Comparison of ENCODE assay signal across 31 mouse cellular contexts in genomic region chr11:79526549-79526948, GRCm38 (mm10). TPM values are rescaled to one million over a fixed set of nuclear protein-coding genes. Genes with fewer than 3 reads are reported as not detected.
A peak's percentile ranks its signal among the peaks of the same experiment; 100 is the strongest.
DNase-seq lines count a peak whose midpoint lies in the region; ATAC-seq and TF ChIP-seq lines count a peak whose summit lies in the region.
"Had no signal": no experiment of that assay in that cellular context is flagged by ENCODE, and none has a peak within 500 bp of the region (broad histone marks: within the 10 kb centered on the region; RNA-seq: fewer than 3 reads in every experiment).

No protein-coding gene starts in this region.

- DNase-seq in heart, adult 2 months: no peak
- no peak for DNase-seq in heart, embryonic 10.5 days (ENCODE audit: low spot score)
- DNase-seq in kidney, adult 2 months: no peak
- no peak for DNase-seq in kidney, adult 18-20 months
- no peak for DNase-seq in spleen, adult 2 months (ENCODE audit: low read depth in 1 of 2, low spot score in 2 of 2)
- DNase-seq in spleen, postnatal 36 days (ENCODE audit: low spot score in 2 of 2): no peak
- DNase-seq: adrenal gland, postnatal 25 days; cerebellum, adult 18-20 months; cerebellum, postnatal 10 days; retina, postnatal 1 day; right cerebral cortex, postnatal 14 days had no signal

- TF ChIP-seq EP300 in heart, adult 2 months (IDR thresholded peaks at IDR 0.05; ENCODE audit: insufficient read depth, low read depth, low read length): no peak

- ATAC-seq in forebrain, embryonic 15.5 days (replicated peaks): no peak
- ATAC-seq: forebrain, embryonic 16.5 days; hindbrain, postnatal 0 days; intestine, postnatal 0 days; midbrain, embryonic 13.5 days had no signal

- H3K9me3 ChIP-seq in heart, embryonic 10.5 days: no peaks in the 10 kb centered on the region
- H3K9me3 ChIP-seq in forebrain, embryonic 15.5 days: no peaks in the 10 kb centered on the region
- H3K9me3 ChIP-seq: embryonic facial prominence, embryonic 13.5 days; forebrain, embryonic 10.5 days; hindbrain, embryonic 12.5 days; kidney, embryonic 15.5 days; limb, embryonic 10.5 days; limb, embryonic 15.5 days; midbrain, embryonic 13.5 days had no signal

- no peaks in the 10 kb centered on the region for H3K79me2 ChIP-seq in heart, adult 2 months (replicated peaks; ENCODE audit: control insufficient read depth, insufficient read depth, low read length)

- peak overlapping the region; percentile 32; the same call in 1 of the 2 replicates for H3K27ac ChIP-seq in heart, adult 2 months
- no peak overlapping the region for H3K27ac ChIP-seq in heart, embryonic 10.5 days
- H3K27ac ChIP-seq in kidney, adult 2 months (ENCODE audit: insufficient read depth, low read depth, low read length): peak overlapping the region; percentile 69; the same call in 1 of the 2 replicates
- peak overlapping the region; percentile 86 for H3K27ac ChIP-seq in spleen, adult 2 months (ENCODE audit: insufficient read depth, low read length)
- peak overlapping the region; percentile 86 for H3K27ac ChIP-seq in small intestine, adult 2 months (ENCODE audit: insufficient read depth, low read depth, low read length)
- no peak overlapping the region for H3K27ac ChIP-seq in forebrain, embryonic 15.5 days (replicated peaks)
- H3K27ac ChIP-seq: embryonic facial prominence, embryonic 13.5 days; forebrain, embryonic 10.5 days; hindbrain, embryonic 12.5 days; hindbrain, postnatal 0 days; limb, embryonic 10.5 days; limb, embryonic 15.5 days; midbrain, embryonic 13.5 days had no signal

- intact Hi-C loops in heart, adult 2 months (cut with DNase I): no loop called here

- H3K4me3 ChIP-seq in heart, adult 2 months: no peak overlapping the region
- no peak overlapping the region for H3K4me3 ChIP-seq in heart, embryonic 10.5 days
- H3K4me3 ChIP-seq in kidney, adult 2 months (ENCODE audit: insufficient read depth, low read depth, low read length): no peak overlapping the region
- H3K4me3 ChIP-seq in spleen, adult 2 months (ENCODE audit: extremely low read depth, insufficient read depth, insufficient read length): no peak overlapping the region
- no peak overlapping the region for H3K4me3 ChIP-seq in small intestine, adult 2 months (ENCODE audit: low read depth, low read length)
- H3K4me3 ChIP-seq in forebrain, embryonic 15.5 days: no peak overlapping the region
- H3K4me3 ChIP-seq: embryonic facial prominence, embryonic 13.5 days; forebrain, embryonic 10.5 days; hindbrain, embryonic 12.5 days; kidney, embryonic 15.5 days; limb, embryonic 10.5 days; limb, embryonic 15.5 days; midbrain, embryonic 13.5 days had no signal

- no peaks in the 10 kb centered on the region for H3K27me3 ChIP-seq in heart, adult 2 months (ENCODE audit: control insufficient read depth, insufficient read depth, low read length)
- H3K27me3 ChIP-seq in heart, embryonic 10.5 days (ENCODE audit: insufficient read depth, poor library complexity, severe bottlenecking): no peaks in the 10 kb centered on the region
- H3K27me3 ChIP-seq in kidney, adult 2 months (replicated peaks; ENCODE audit: control insufficient read depth, insufficient read depth, low read length): no peaks in the 10 kb centered on the region
- H3K27me3 ChIP-seq in spleen, adult 2 months (ENCODE audit: control insufficient read depth, insufficient read depth, low read length): no peaks in the 10 kb centered on the region
- no peaks in the 10 kb centered on the region for H3K27me3 ChIP-seq in small intestine, adult 2 months (ENCODE audit: control insufficient read depth, insufficient read depth, low read length)
- no peaks in the 10 kb centered on the region for H3K27me3 ChIP-seq in forebrain, embryonic 15.5 days
- H3K27me3 ChIP-seq: embryonic facial prominence, embryonic 13.5 days; hindbrain, embryonic 12.5 days; kidney, embryonic 15.5 days; limb, embryonic 15.5 days; midbrain, embryonic 13.5 days had no signal

- no peak for TF ChIP-seq POLR2A in heart, adult 2 months (IDR thresholded peaks at IDR 0.05; ENCODE audit: insufficient read depth, low read depth, low read length)
- TF ChIP-seq POLR2A in kidney, adult 2 months (IDR thresholded peaks at IDR 0.05; ENCODE audit: low read depth, low read length): no peak
- TF ChIP-seq POLR2A in spleen, adult 2 months (IDR thresholded peaks at IDR 0.05; ENCODE audit: low read depth, low read length): no peak
- TF ChIP-seq POLR2A in small intestine, adult 2 months (IDR thresholded peaks at IDR 0.05; ENCODE audit: low read depth, low read length): no peak

- 76% methylated on average over 3 of the region's 3 CpGs for WGBS in heart, adult 2 months
- WGBS in heart, embryonic 10.5 days: 90% methylated on average over 3 of the region's 3 CpGs
- WGBS in kidney, adult 2 months: 66% methylated on average over 3 of the region's 3 CpGs
- 74% methylated on average over 3 of the region's 3 CpGs for WGBS in spleen, adult 2 months
- 83% methylated on average over 3 of the region's 3 CpGs for WGBS in small intestine, adult 2 months
- 94% methylated on average over 3 of the region's 3 CpGs for WGBS in forebrain, embryonic 15.5 days

- H3K4me1 ChIP-seq in heart, adult 2 months (ENCODE audit: control insufficient read depth, insufficient read depth, low read length): peaks cover 4% of the 10 kb centered on the region
- peaks cover 7% of the 10 kb centered on the region for H3K4me1 ChIP-seq in heart, embryonic 10.5 days
- peaks cover 12% of the 10 kb centered on the region for H3K4me1 ChIP-seq in kidney, adult 2 months (ENCODE audit: control insufficient read depth, insufficient read depth, low read length)
- peaks cover 9% of the 10 kb centered on the region; the same call in 1 of the 2 replicates for H3K4me1 ChIP-seq in spleen, adult 2 months (ENCODE audit: control insufficient read depth, insufficient read depth, insufficient read length)
- H3K4me1 ChIP-seq in small intestine, adult 2 months (ENCODE audit: control insufficient read depth, insufficient read depth, insufficient read length, low read length): peaks cover 11% of the 10 kb centered on the region; the same call in 1 of the 2 replicates
- H3K4me1 ChIP-seq in forebrain, embryonic 15.5 days: no peaks in the 10 kb centered on the region
- H3K4me1 ChIP-seq: embryonic facial prominence, embryonic 13.5 days; forebrain, embryonic 10.5 days; hindbrain, embryonic 12.5 days; limb, embryonic 10.5 days; limb, embryonic 15.5 days; midbrain, embryonic 13.5 days had no signal

- no peaks in the 10 kb centered on the region for H3K36me3 ChIP-seq in heart, adult 2 months (ENCODE audit: control insufficient read depth, insufficient read depth, low read length)
- peaks cover 8% of the 10 kb centered on the region; the same call in 1 of the 2 replicates for H3K36me3 ChIP-seq in heart, embryonic 10.5 days
- H3K36me3 ChIP-seq in kidney, adult 2 months (ENCODE audit: control insufficient read depth, insufficient read depth, low read length): no peaks in the 10 kb centered on the region; the same call in 1 of the 2 replicates
- no peaks in the 10 kb centered on the region for H3K36me3 ChIP-seq in spleen, adult 2 months (ENCODE audit: control insufficient read depth, insufficient read depth, low read length)
- H3K36me3 ChIP-seq in small intestine, adult 2 months (ENCODE audit: control insufficient read depth, insufficient read depth, low read length): 0 out of 2 replicates have a peak, but pooled peaks cover 2% of the 10 kb centered on the region
- peaks cover 4% of the 10 kb centered on the region; the same call in 1 of the 2 replicates for H3K36me3 ChIP-seq in forebrain, embryonic 15.5 days
- H3K36me3 ChIP-seq: limb, embryonic 15.5 days had no signal

- H3K9ac ChIP-seq in heart, adult 2 months (ENCODE audit: low read depth, low read length): no peak overlapping the region
- H3K9ac ChIP-seq in forebrain, embryonic 15.5 days (replicated peaks): no peak overlapping the region
- H3K9ac ChIP-seq: embryonic facial prominence, embryonic 13.5 days; hindbrain, embryonic 12.5 days; kidney, embryonic 15.5 days; limb, embryonic 15.5 days; midbrain, embryonic 13.5 days had no signal

- no peak overlapping the region for H3K4me2 ChIP-seq in forebrain, embryonic 15.5 days (replicated peaks)
- H3K4me2 ChIP-seq: embryonic facial prominence, embryonic 13.5 days; hindbrain, embryonic 12.5 days; kidney, embryonic 15.5 days; limb, embryonic 15.5 days; midbrain, embryonic 13.5 days had no signal

- TF ChIP-seq CTCF in heart, adult 2 months (IDR thresholded peaks at IDR 0.05): no peak
- TF ChIP-seq CTCF in kidney, adult 2 months (conservative IDR thresholded peaks at IDR 0.05; ENCODE audit: insufficient read depth, insufficient read length, low read depth, low read length): no peak
- TF ChIP-seq CTCF in spleen, adult 2 months (IDR thresholded peaks at IDR 0.05; ENCODE audit: extremely low read depth, insufficient read depth, insufficient read length, insufficient replicate concordance): no peak
- TF ChIP-seq CTCF in small intestine, adult 2 months (IDR thresholded peaks at IDR 0.05; ENCODE audit: extremely low read depth, insufficient read length, insufficient replicate concordance, low read depth, low read length): no peak

RNA-seq across cellular contexts. Expression of gene Evi2b, which starts 3.0 kb away (rescaled TPM):
- total RNA-seq in heart, adult 2 months (2021): 1 to 10 TPM in 1 of 2 experiments, under 1 TPM in 1; 0.43 to 1.0 TPM
- 3.8 and 4.2 TPM in 2 replicates for polyA plus RNA-seq in heart, adult 2 months (2012; rRNA removed)
- 0.49 TPM in 1 of 2 replicates, not detected in the other for polyA plus RNA-seq in heart, embryonic 10.5 days (2016; fragmentation: Nextera tagmentation; extraction: Ambion mirVana)
- polyA plus RNA-seq in kidney, adult 2 months (2012; rRNA removed): 2.5 and 5.6 TPM in 2 replicates
- polyA plus RNA-seq in spleen, adult 2 months (2012; rRNA removed): 56.7 and 57.3 TPM in 2 replicates
- 5.3 TPM in 1 of 2 replicates, not detected in the other for polyA plus RNA-seq in small intestine, adult 2 months (2012; rRNA removed)
- polyA plus RNA-seq in forebrain, embryonic 15.5 days (2015; fragmentation: Nextera tagmentation; extraction: Ambion mirVana): not detected in 2 replicates
- total RNA-seq: hindbrain, postnatal 0 days had no signal
- polyA plus RNA-seq: midbrain, embryonic 13.5 days; neural tube, embryonic 14.5 days had no signal

RNA-seq across cellular contexts. Expression of gene Evi2, which starts 3.8 kb away (rescaled TPM):
- under 1 TPM; 0.14 to 0.16 TPM for total RNA-seq in heart, adult 2 months (2021)
- 0.29 and 0.35 TPM in 2 replicates for polyA plus RNA-seq in heart, adult 2 months (2012; rRNA removed)
- polyA plus RNA-seq in heart, embryonic 10.5 days (2016; fragmentation: Nextera tagmentation; extraction: Ambion mirVana): 0.71 and 1.3 TPM in 2 replicates
- 0.16 and 0.30 TPM in 2 replicates for polyA plus RNA-seq in kidney, adult 2 months (2012; rRNA removed)
- 12.2 and 13.9 TPM in 2 replicates for polyA plus RNA-seq in spleen, adult 2 months (2012; rRNA removed)
- 0.34 and 1.7 TPM in 2 replicates for polyA plus RNA-seq in small intestine, adult 2 months (2012; rRNA removed)
- 0.45 and 0.59 TPM in 2 replicates for polyA plus RNA-seq in forebrain, embryonic 15.5 days (2015; fragmentation: Nextera tagmentation; extraction: Ambion mirVana)
- total RNA-seq: adrenal gland, postnatal 25 days; layer of hippocampus, adult 18-20 months had no signal
- polyA plus RNA-seq: testis, adult 2 months had no signal

RNA-seq across cellular contexts. Expression of gene Evi2a, which starts 3.9 kb away (rescaled TPM):
- 1 to 10 TPM; 1.9 to 2.0 TPM for total RNA-seq in heart, adult 2 months (2021)
- 3.8 and 4.2 TPM in 2 replicates for polyA plus RNA-seq in heart, adult 2 months (2012; rRNA removed)
- 1.1 and 1.4 TPM in 2 replicates for polyA plus RNA-seq in heart, embryonic 10.5 days (2016; fragmentation: Nextera tagmentation; extraction: Ambion mirVana)
- polyA plus RNA-seq in kidney, adult 2 months (2012; rRNA removed): 3.1 and 5.3 TPM in 2 replicates
- 22.0 and 25.1 TPM in 2 replicates for polyA plus RNA-seq in spleen, adult 2 months (2012; rRNA removed)
- polyA plus RNA-seq in small intestine, adult 2 months (2012; rRNA removed): 3.1 and 4.0 TPM in 2 replicates
- 2.2 and 3.9 TPM in 2 replicates for polyA plus RNA-seq in forebrain, embryonic 15.5 days (2015; fragmentation: Nextera tagmentation; extraction: Ambion mirVana)

RNA-seq across cellular contexts. Expression of gene Omg, which starts 22.7 kb away (rescaled TPM):
- total RNA-seq in heart, adult 2 months (2021): not detected
- 0.06 TPM in 1 of 2 replicates, not detected in the other for polyA plus RNA-seq in heart, adult 2 months (2012; rRNA removed)
- 0.12 and 0.16 TPM in 2 replicates for polyA plus RNA-seq in heart, embryonic 10.5 days (2016; fragmentation: Nextera tagmentation; extraction: Ambion mirVana)
- 0.04 and 0.16 TPM in 2 replicates for polyA plus RNA-seq in kidney, adult 2 months (2012; rRNA removed)
- polyA plus RNA-seq in spleen, adult 2 months (2012; rRNA removed): not detected in 2 replicates
- not detected in 2 replicates for polyA plus RNA-seq in small intestine, adult 2 months (2012; rRNA removed)
- 2.3 and 3.0 TPM in 2 replicates for polyA plus RNA-seq in forebrain, embryonic 15.5 days (2015; fragmentation: Nextera tagmentation; extraction: Ambion mirVana)
- total RNA-seq: gastrocnemius, adult 8-10 months; heart, postnatal 25 days; megakaryocyte-erythroid progenitor cell, adult 5-6 weeks had no signal
- polyA plus RNA-seq: gonadal fat pad, adult 2 months; liver, embryonic 16.5 days; testis, adult 2 months had no signal

Comparison
In these comparisons a context has a peak if more than half of its experiments do, and no peak if none do; other contexts are left out.
1. H3K27ac ChIP-seq: peak in heart, adult 2 months (single experiment), kidney, adult 2 months (single experiment), spleen, adult 2 months (single experiment) and small intestine, adult 2 months (single experiment); none in heart, embryonic 10.5 days (single experiment) and forebrain, embryonic 15.5 days (single experiment).